Mouse (Mus musculus) forebrain, postnatal 0 days (tissue): ENCODE measurements at regions not wholly inside any gene's neighbourhood (a gene's known extent, or its start where the extent isn't known, plus 50 kb on each side); places are given as distances from the start of the nearest gene placed in this dataset.

Source experiments
- ATAC-seq: fragments of 200-750 bp; cut with Nextera tagmentation; 2 replicates; pipeline ENCODE4 v1.8.0; 2017; ENCODE audit warnings: mild to moderate bottlenecking, moderate library complexity
- DNase-seq: peaks from one replicate; pipeline ENCODE4 v3.0.0-alpha.2; 2015
- H3K27ac ChIP-seq: fragments of 300-500 bp; sonication (generic); 2 replicates; pipeline ENCODE4 v1.5.1; 2014; ENCODE audit warnings: low read depth, mild to moderate bottlenecking, antibody characterized with exemption, low read length, moderate library complexity, mixed read lengths
- H3K27me3 ChIP-seq: fragments of 300-500 bp; sonication (generic); 2 replicates; pipeline ENCODE4 v1.6.1; 2014; ENCODE audit warnings: mild to moderate bottlenecking, low read length, mixed read lengths; ENCODE audit not compliant: insufficient read depth
- H3K36me3 ChIP-seq: fragments of 300-500 bp; sonication (generic); 2 replicates; pipeline ENCODE4 v1.6.1; 2014; ENCODE audit warnings: mild to moderate bottlenecking, moderate library complexity; ENCODE audit not compliant: insufficient read depth
- H3K4me1 ChIP-seq: fragments of 300-500 bp; sonication (generic); 2 replicates; pipeline ENCODE4 v1.6.1; 2014; ENCODE audit warnings: antibody characterized with exemption; ENCODE audit not compliant: insufficient read depth
- H3K4me2 ChIP-seq: fragments of 300-500 bp; sonication (generic); 2 replicates; pipeline ENCODE4 v1.6.1; 2014; ENCODE audit warnings: low read depth, mild to moderate bottlenecking, moderate library complexity
- H3K4me3 ChIP-seq: fragments of 300-500 bp; sonication (generic); 2 replicates; pipeline ENCODE4 v1.5.1; 2014; ENCODE audit warnings: low read depth, low read length, mixed read lengths
- H3K9ac ChIP-seq: fragments of 300-500 bp; sonication (generic); 2 replicates; pipeline ENCODE4 v1.6.1; 2014; ENCODE audit warnings: mild to moderate bottlenecking
- H3K9me3 ChIP-seq: fragments of 300-500 bp; sonication (generic); 2 replicates; pipeline ENCODE4 v1.6.1; 2016; ENCODE audit warnings: low read length
- CTCF ChIP-seq: sonication (generic); IDR thresholded peaks from 2 replicates; pipeline ENCODE4 v1.5.1; 2016; ENCODE audit warnings: antibody characterized with exemption, control low read depth, low read depth
- WGBS: fragments of 180-500 bp; shearing (Covaris S2); extraction: QIAGEN DNeasy Blood & Tissue Kit; methylation state at CpG from one replicate; pipeline ENCODE4 v1.1.7; 2014; 5-methylcytosine and 5-hydroxymethylcytosine counted together

- 85% methylated on average over 7 of the region's 7 CpGs for WGBS
- Histone ChIP-seq H3K9ac (no peak overlapping the region), H3K36me3 (no peaks in the 10 kb centered on the region), H3K4me3 (no peak overlapping the region), H3K27me3 (no peaks in the 10 kb centered on the region), H3K9me3 (no peaks in the 10 kb centered on the region), H3K27ac (no peak overlapping the region), H3K4me1 (no peaks in the 10 kb centered on the region), H3K4me2 (no peak overlapping the region)
- ATAC-seq (no peak), DNase-seq (no peak)
- TF ChIP-seq CTCF: no peak
Measured at GRCm38 (mm10) chr17:45292883-45293282, 140.7 kb downstream of the Cdc5l start.

- H3K9ac ChIP-seq: no peak overlapping the region
- H3K4me1 ChIP-seq: no peaks in the 10 kb centered on the region
- no peak for ATAC-seq
- H3K27ac ChIP-seq: no peak overlapping the region
- H3K4me2 ChIP-seq: no peak overlapping the region
- no peaks in the 10 kb centered on the region for H3K36me3 ChIP-seq
- no peaks in the 10 kb centered on the region for H3K27me3 ChIP-seq
- H3K4me3 ChIP-seq: no peak overlapping the region
- WGBS: 64% methylated on average over 5 of the region's 5 CpGs
- H3K9me3 ChIP-seq: no peaks in the 10 kb centered on the region
- DNase-seq: no peak
- TF ChIP-seq CTCF: no peak
Measured at GRCm38 (mm10) chr17:45291052-45291451, 142.5 kb downstream of the Cdc5l start.

DNA sequence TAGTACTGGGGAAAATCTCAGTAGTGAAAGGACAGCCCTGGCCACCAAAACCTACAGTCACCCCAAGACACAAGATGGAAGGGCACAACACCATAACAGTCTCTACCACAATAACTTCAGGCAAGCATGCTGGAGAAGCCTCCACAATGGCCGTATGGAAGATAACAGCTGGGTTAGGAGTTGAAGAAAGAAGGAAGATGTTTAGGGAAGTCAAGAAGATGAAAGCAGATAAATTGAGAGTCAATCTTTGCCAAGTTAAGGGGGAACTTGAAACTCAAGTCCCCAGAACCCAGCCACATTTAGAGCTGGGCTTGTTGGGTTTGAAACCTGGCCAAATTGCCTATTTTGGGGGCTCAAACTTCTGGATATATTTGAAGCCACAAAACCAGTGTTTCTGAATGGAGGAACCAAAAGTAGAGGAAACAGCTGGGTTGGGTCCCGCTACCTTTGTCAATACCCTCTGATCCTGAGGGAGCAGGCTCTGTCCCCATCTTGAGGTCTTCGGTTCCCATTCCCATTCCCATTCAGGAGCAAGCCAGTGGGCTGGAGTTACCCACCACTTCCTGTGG, 147.8 kb downstream of the Cdc5l start:
- H3K4me3 ChIP-seq: no peak overlapping the region
- no peak overlapping the region for H3K4me2 ChIP-seq
- DNase-seq (no peak), ATAC-seq (no peak)
- TF ChIP-seq CTCF: no peak
- no peak overlapping the region for H3K27ac ChIP-seq
- no peaks in the 10 kb centered on the region for H3K9me3 ChIP-seq
- no peaks in the 10 kb centered on the region for H3K4me1 ChIP-seq
- no peak overlapping the region for H3K9ac ChIP-seq
- no peaks in the 10 kb centered on the region for H3K27me3 ChIP-seq
- 93% methylated on average over 3 of the region's 3 CpGs for WGBS
- no peaks in the 10 kb centered on the region for H3K36me3 ChIP-seq

DNA sequence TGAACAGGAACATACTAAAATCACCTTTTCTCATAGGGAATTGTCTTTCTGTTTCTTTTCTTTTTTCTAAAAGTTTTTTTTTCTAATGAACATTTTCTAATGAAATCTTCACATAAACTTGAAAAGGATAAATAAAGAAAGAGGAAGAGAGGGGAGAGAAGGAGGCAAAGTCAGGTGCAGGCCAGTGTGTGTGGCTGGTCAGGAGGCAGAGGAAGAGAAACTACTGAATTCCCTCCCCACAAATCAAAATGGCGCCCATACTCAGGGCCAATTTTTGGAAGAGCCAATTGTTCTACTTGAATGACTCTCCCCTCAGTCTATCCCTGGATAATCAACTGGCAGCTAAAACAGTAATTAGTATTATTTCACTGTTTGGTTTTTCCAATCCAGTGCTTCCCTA, 152.0 kb downstream of the Cdc5l start:
- 73% methylated on average over 1 of the region's 1 CpGs for WGBS

GRCm38 (mm10) chr17:45279811-45280205, 153.7 kb downstream of the Cdc5l start:
- Histone ChIP-seq H3K9me3 (no peaks in the 10 kb centered on the region), H3K27me3 (no peaks in the 10 kb centered on the region), H3K4me3 (no peak overlapping the region), H3K36me3 (no peaks in the 10 kb centered on the region), H3K27ac (peak overlapping the region; percentile 67), H3K4me1 (peaks cover 5% of the 10 kb centered on the region), H3K9ac (peak overlapping the region; percentile 15; the same call in 1 of the 2 replicates), H3K4me2 (no peak overlapping the region)
- ATAC-seq (no peak; the same call in 1 of the 2 replicates), DNase-seq (no peak)
- no peak for TF ChIP-seq CTCF
- 42% methylated on average over 3 of the region's 3 CpGs for WGBS

More for the DNA sequence above, 152.0 kb downstream of the Cdc5l start:
- TF ChIP-seq CTCF: no peak
- Histone ChIP-seq H3K9ac (no peak overlapping the region), H3K4me3 (no peak overlapping the region), H3K27me3 (no peaks in the 10 kb centered on the region), H3K36me3 (no peaks in the 10 kb centered on the region), H3K4me2 (no peak overlapping the region), H3K4me1 (peaks cover 5% of the 10 kb centered on the region), H3K9me3 (no peaks in the 10 kb centered on the region), H3K27ac (no peak overlapping the region)
- DNase-seq (no peak), ATAC-seq (no peak)

DNA sequence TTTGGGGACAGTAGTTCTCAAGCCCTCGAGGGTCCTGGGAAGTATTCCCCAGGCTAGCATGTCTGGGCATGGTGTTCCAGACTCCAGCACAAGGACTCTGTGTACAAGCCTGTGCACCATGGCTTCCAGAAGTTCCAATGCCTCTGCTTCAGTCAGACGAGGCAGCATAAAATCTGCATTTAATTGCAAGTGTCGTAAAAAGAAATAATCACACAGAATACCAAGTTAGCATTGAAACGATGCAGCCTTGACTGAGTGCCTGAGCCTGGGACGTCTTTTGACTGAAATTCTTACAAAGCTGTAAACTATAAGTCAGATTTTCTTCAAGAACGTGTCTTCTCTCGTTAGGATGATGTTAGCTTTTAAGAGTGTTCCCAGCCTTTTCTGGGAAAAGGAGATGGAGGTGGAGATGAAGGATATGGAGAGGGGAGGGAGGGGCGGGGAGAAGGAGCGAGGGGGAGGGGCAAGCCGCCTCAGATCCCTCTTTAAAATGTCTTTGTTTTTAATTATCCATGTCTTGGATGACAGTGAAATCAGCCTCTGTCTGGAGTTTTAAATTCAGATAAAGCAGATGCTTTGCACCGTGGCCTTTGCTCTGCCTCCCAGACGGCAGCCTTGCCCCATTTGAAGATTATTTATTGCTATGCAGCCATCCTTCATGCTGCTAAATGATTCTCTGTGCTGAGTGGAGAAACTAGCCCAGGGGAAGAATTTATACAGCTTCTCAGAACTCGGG, 154.3 kb downstream of the Cdc5l start:
- 26% methylated on average over 13 of the region's 13 CpGs for WGBS
- peak overlapping the region; percentile 15; the same call in 1 of the 2 replicates for H3K9ac ChIP-seq

GRCm38 (mm10) chr17:45277516-45277915, 156.0 kb downstream of the Cdc5l start:
- Histone ChIP-seq H3K27me3 (no peaks in the 10 kb centered on the region), H3K4me2 (no peak overlapping the region), H3K27ac (no peak overlapping the region), H3K4me1 (peaks cover 5% of the 10 kb centered on the region), H3K36me3 (no peaks in the 10 kb centered on the region), H3K9ac (no peak overlapping the region), H3K9me3 (no peaks in the 10 kb centered on the region), H3K4me3 (no peak overlapping the region)
- no peak for DNase-seq
- no peak for ATAC-seq
- WGBS: 81% methylated on average over 3 of the region's 3 CpGs
- TF ChIP-seq CTCF: no peak

More for the DNA sequence above, 154.3 kb downstream of the Cdc5l start:
- TF ChIP-seq CTCF: no peak
- H3K27ac ChIP-seq: peak overlapping the region; percentile 67
- H3K36me3 ChIP-seq: no peaks in the 10 kb centered on the region
- H3K4me1 ChIP-seq: peaks cover 5% of the 10 kb centered on the region
- H3K9me3 ChIP-seq: no peaks in the 10 kb centered on the region
- peak; percentile 57 for DNase-seq
- H3K4me2 ChIP-seq: no peak overlapping the region
- no peak overlapping the region for H3K4me3 ChIP-seq
- peak; percentile 79 for ATAC-seq
- H3K27me3 ChIP-seq: no peaks in the 10 kb centered on the region
